ENCODE assay signal across 8 mouse cellular contexts in the genomic region with DNA sequence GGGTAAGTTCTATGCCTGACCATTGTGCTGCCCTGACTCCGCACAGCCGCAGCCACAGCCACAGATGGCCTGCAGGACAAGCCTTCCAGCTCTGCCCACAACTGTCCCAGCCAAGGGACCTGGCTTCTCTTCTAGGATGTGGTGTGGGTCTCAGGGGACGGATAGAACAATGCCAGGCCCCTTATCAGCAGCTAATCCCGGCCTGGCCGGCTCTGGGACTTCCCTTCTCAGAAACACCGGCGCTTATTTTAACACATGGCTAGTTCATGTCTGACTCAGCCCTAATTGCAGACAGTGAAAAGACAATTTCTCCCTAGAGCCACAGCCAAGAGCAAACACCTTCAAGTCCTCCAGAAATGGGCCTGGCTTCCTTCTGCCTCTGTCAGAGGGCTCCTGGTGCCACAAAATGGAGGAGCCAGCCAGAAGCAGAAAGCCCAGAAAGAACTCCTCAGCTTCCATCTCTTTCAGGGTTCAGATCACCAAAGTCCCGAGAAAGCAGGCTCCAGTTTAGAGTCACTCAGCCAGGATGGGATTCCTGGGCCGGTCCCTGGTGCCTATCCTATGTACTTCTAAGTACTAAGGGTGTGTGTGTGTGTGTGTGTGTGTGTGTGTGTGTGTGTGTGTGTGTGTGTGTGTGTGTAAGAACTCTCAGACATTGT. TPM values are rescaled to one million over a fixed set of nuclear protein-coding genes. Genes with fewer than 3 reads are reported as not detected.
DNase-seq lines count a peak whose midpoint lies in the region; ATAC-seq and TF ChIP-seq lines count a peak whose summit lies in the region.

No protein-coding gene starts in this region.

- 64% methylated on average over 9 of the region's 9 CpGs for WGBS in midbrain, embryonic 13.5 days
- 70% methylated on average over 9 of the region's 9 CpGs for WGBS in midbrain, embryonic 14.5 days
- 31% methylated on average over 9 of the region's 9 CpGs for WGBS in heart, embryonic 13.5 days
- WGBS in limb, embryonic 13.5 days, result 72% methylated on average over 9 of the region's 9 CpGs
- 47% methylated on average over 9 of the region's 9 CpGs for WGBS in stomach, postnatal 0 days

- TF ChIP-seq EP300 in stomach, postnatal 0 days (optimal IDR thresholded peaks at IDR 0.05), result no peak

- H3K36me3 ChIP-seq in midbrain, embryonic 13.5 days, result no peaks in the 10 kb centered on the region
- H3K36me3 ChIP-seq in midbrain, embryonic 14.5 days (ENCODE audit: control insufficient read depth, insufficient read depth, low read length), result no peaks in the 10 kb centered on the region
- H3K36me3 ChIP-seq in heart, embryonic 13.5 days, result no peaks in the 10 kb centered on the region
- no peaks in the 10 kb centered on the region for H3K36me3 ChIP-seq in limb, embryonic 13.5 days
- H3K36me3 ChIP-seq in stomach, postnatal 0 days (ENCODE audit: control insufficient read depth, insufficient read depth, low read length), result no peaks in the 10 kb centered on the region

- no peak overlapping the region for H3K9ac ChIP-seq in midbrain, embryonic 13.5 days (replicated peaks)
- no peak overlapping the region for H3K9ac ChIP-seq in midbrain, embryonic 14.5 days (replicated peaks; ENCODE audit: low read length)
- H3K9ac ChIP-seq in heart, embryonic 13.5 days, result peak overlapping the region; percentile 61; the same call in 1 of the 2 replicates
- H3K9ac ChIP-seq in limb, embryonic 13.5 days, result no peak overlapping the region
- no peak overlapping the region for H3K9ac ChIP-seq in stomach, postnatal 0 days (ENCODE audit: low read length)

- no peak for ATAC-seq in midbrain, embryonic 13.5 days
- no peak for ATAC-seq in midbrain, embryonic 14.5 days (ENCODE audit: low FRiP score, low TSS enrichment)
- ATAC-seq in heart, embryonic 13.5 days (ENCODE audit: extremely low read depth, insufficient number of reproducible peaks, low FRiP score, low TSS enrichment), result peak; percentile 31; the same call in 1 of the 2 replicates
- ATAC-seq in limb, embryonic 13.5 days (ENCODE audit: low FRiP score, low read depth), result peak; percentile 19; the same call in 1 of the 2 replicates
- peak; percentile 30; the same call in 1 of the 2 replicates for ATAC-seq in stomach, postnatal 0 days (ENCODE audit: low FRiP score, low TSS enrichment)
- ATAC-seq in inflammation-experienced regulatory T-cells, adult 6 months, result no peak

- H3K27me3 ChIP-seq in midbrain, embryonic 13.5 days, result no peaks in the 10 kb centered on the region
- H3K27me3 ChIP-seq in midbrain, embryonic 14.5 days (ENCODE audit: control insufficient read depth, insufficient read depth, low read length), result no peaks in the 10 kb centered on the region
- no peaks in the 10 kb centered on the region for H3K27me3 ChIP-seq in heart, embryonic 13.5 days (replicated peaks)
- H3K27me3 ChIP-seq in limb, embryonic 13.5 days, result no peaks in the 10 kb centered on the region
- H3K27me3 ChIP-seq in stomach, postnatal 0 days (ENCODE audit: control insufficient read depth, insufficient read depth, low read length), result no peaks in the 10 kb centered on the region

- 0 out of 2 replicates have a peak, but pooled peaks cover 2% of the 10 kb centered on the region for H3K9me3 ChIP-seq in midbrain, embryonic 13.5 days
- H3K9me3 ChIP-seq in midbrain, embryonic 14.5 days (ENCODE audit: control insufficient read depth, low read length), result no peaks in the 10 kb centered on the region
- no peaks in the 10 kb centered on the region for H3K9me3 ChIP-seq in heart, embryonic 13.5 days
- H3K9me3 ChIP-seq in limb, embryonic 13.5 days, result no peaks in the 10 kb centered on the region
- no peaks in the 10 kb centered on the region for H3K9me3 ChIP-seq in stomach, postnatal 0 days (ENCODE audit: control insufficient read depth, low read length)

- DNase-seq in midbrain, embryonic 14.5 days, result no peak
- DNase-seq in stomach, postnatal 0 days (ENCODE audit: low spot score), result no peak
- DNase-seq in thymus, postnatal 14 days, result no peak
- DNase-seq in cerebellum, postnatal 4 days (ENCODE audit: low spot score in 2 of 2), result no peak

- no peak overlapping the region for H3K4me2 ChIP-seq in midbrain, embryonic 13.5 days (replicated peaks)
- no peak overlapping the region for H3K4me2 ChIP-seq in midbrain, embryonic 14.5 days (ENCODE audit: low read length)
- 0 out of 2 replicates have a peak overlapping the region, but pooled peaks have one; percentile 1 for H3K4me2 ChIP-seq in heart, embryonic 13.5 days
- H3K4me2 ChIP-seq in limb, embryonic 13.5 days (replicated peaks), result no peak overlapping the region
- no peak overlapping the region for H3K4me2 ChIP-seq in stomach, postnatal 0 days (replicated peaks; ENCODE audit: low read depth)

- TF ChIP-seq CTCF in stomach, postnatal 0 days (IDR thresholded peaks at IDR 0.05; ENCODE audit: low read depth), result no peak

- H3K4me1 ChIP-seq in midbrain, embryonic 13.5 days (replicated peaks), result 0 out of 2 replicates have a peak, but pooled peaks cover 2% of the 10 kb centered on the region
- H3K4me1 ChIP-seq in midbrain, embryonic 14.5 days (ENCODE audit: control insufficient read depth, insufficient read depth, low read length), result no peaks in the 10 kb centered on the region
- peaks cover 59% of the 10 kb centered on the region for H3K4me1 ChIP-seq in heart, embryonic 13.5 days
- no peaks in the 10 kb centered on the region for H3K4me1 ChIP-seq in limb, embryonic 13.5 days
- no peaks in the 10 kb centered on the region for H3K4me1 ChIP-seq in stomach, postnatal 0 days (replicated peaks; ENCODE audit: control insufficient read depth, insufficient read depth)

- H3K4me3 ChIP-seq in midbrain, embryonic 13.5 days (replicated peaks), result no peak overlapping the region
- no peak overlapping the region for H3K4me3 ChIP-seq in midbrain, embryonic 14.5 days (replicated peaks; ENCODE audit: low read depth, low read length)
- no peak overlapping the region for H3K4me3 ChIP-seq in heart, embryonic 13.5 days
- no peak overlapping the region for H3K4me3 ChIP-seq in limb, embryonic 13.5 days
- no peak overlapping the region for H3K4me3 ChIP-seq in stomach, postnatal 0 days (ENCODE audit: low read depth, low read length)

- 0 out of 2 replicates have a peak overlapping the region, but pooled peaks have one; percentile 3 for H3K27ac ChIP-seq in midbrain, embryonic 13.5 days
- no peak overlapping the region for H3K27ac ChIP-seq in midbrain, embryonic 14.5 days (replicated peaks; ENCODE audit: low read depth, low read length)
- H3K27ac ChIP-seq in heart, embryonic 13.5 days (replicated peaks), result peak overlapping the region; percentile 94
- no peak overlapping the region for H3K27ac ChIP-seq in limb, embryonic 13.5 days
- H3K27ac ChIP-seq in stomach, postnatal 0 days (replicated peaks), result peak overlapping the region; percentile 78

RNA-seq across cellular contexts. Expression of a gene that starts 26.8 kb away (rescaled TPM):
- not detected in 2 replicates for polyA plus RNA-seq in midbrain, embryonic 13.5 days (2015; fragmentation: Nextera tagmentation; extraction: Ambion mirVana)
- polyA plus RNA-seq in midbrain, embryonic 14.5 days (2014; fragmentation: Nextera tagmentation; extraction: Ambion mirVana), result not detected in 2 replicates
- polyA plus RNA-seq in heart, embryonic 13.5 days (2015; fragmentation: Nextera tagmentation; extraction: Ambion mirVana), result 0.17 and 1.1 TPM in 2 replicates
- polyA plus RNA-seq in limb, embryonic 13.5 days (2015; fragmentation: Nextera tagmentation; extraction: Ambion mirVana), result not detected in 2 replicates
- not detected in 2 replicates for polyA plus RNA-seq in stomach, postnatal 0 days (2015; fragmentation: Nextera tagmentation; extraction: Ambion mirVana)
- not detected for polyA plus RNA-seq in inflammation-experienced regulatory T-cells, adult 6 months (2017; shearing (Covaris generic))

RNA-seq across cellular contexts. Expression of a gene that starts 42.3 kb away (rescaled TPM):
- polyA plus RNA-seq in midbrain, embryonic 13.5 days (2015; fragmentation: Nextera tagmentation; extraction: Ambion mirVana), result 2.2 and 3.8 TPM in 2 replicates
- 1.8 and 2.4 TPM in 2 replicates for polyA plus RNA-seq in midbrain, embryonic 14.5 days (2014; fragmentation: Nextera tagmentation; extraction: Ambion mirVana)
- polyA plus RNA-seq in heart, embryonic 13.5 days (2015; fragmentation: Nextera tagmentation; extraction: Ambion mirVana), result 13.3 and 13.7 TPM in 2 replicates
- 31.5 and 32.3 TPM in 2 replicates for polyA plus RNA-seq in limb, embryonic 13.5 days (2015; fragmentation: Nextera tagmentation; extraction: Ambion mirVana)
- polyA plus RNA-seq in stomach, postnatal 0 days (2015; fragmentation: Nextera tagmentation; extraction: Ambion mirVana), result 5.5 and 6.0 TPM in 2 replicates
- not detected for polyA plus RNA-seq in inflammation-experienced regulatory T-cells, adult 6 months (2017; shearing (Covaris generic))

Comparison
In these comparisons a context has a peak if more than half of its experiments do, and no peak if none do; other contexts are left out.
1. H3K27ac ChIP-seq: peak in midbrain, embryonic 13.5 days (single experiment), heart, embryonic 13.5 days (single experiment) and stomach, postnatal 0 days (single experiment); none in midbrain, embryonic 14.5 days (single experiment) and limb, embryonic 13.5 days (single experiment).
2. ATAC-seq: peak in heart, embryonic 13.5 days (single experiment), limb, embryonic 13.5 days (single experiment) and stomach, postnatal 0 days (single experiment); none in midbrain, embryonic 13.5 days (single experiment), midbrain, embryonic 14.5 days (single experiment) and inflammation-experienced regulatory T-cells, adult 6 months (single experiment).